Mouse (Mus musculus) MEL (cell line): ENCODE data around the gene Kif3a. TPM values are rescaled to one million over a fixed set of nuclear protein-coding genes. Genes with fewer than 3 reads are reported as not detected.

Source experiments
- DNase-seq: peaks from one replicate; pipeline ENCODE4 v3.0.0; 2011; ENCODE audit warnings: low read depth, low spot score
- H3K27ac ChIP-seq: 2 replicates; pipeline ENCODE4 v1.5.1; 2012; ENCODE audit warnings: low read depth, mild to moderate bottlenecking, control low read depth, low read length, moderate library complexity; ENCODE audit not compliant: control insufficient read depth
- H3K27me3 ChIP-seq, 2 experiments: fragments of 150-350 bp in 1 of 2; sonication (generic) in 1 of 2; 2 replicates each; pipeline ENCODE4 v1.6.1; 2012; ENCODE audit warnings: low read length in 2 of 2, mild to moderate bottlenecking in 2 of 2, improper control_type of control experiment in 1 of 2, moderate library complexity in 1 of 2; ENCODE audit not compliant: insufficient read depth in 2 of 2, control insufficient read depth in 1 of 2
- H3K36me3 ChIP-seq, 2 experiments: 2 replicates each; pipeline ENCODE4 v1.6.1; 2012 to 2014; ENCODE audit warnings: low read length in 2 of 2, improper control_type of control experiment in 1 of 2, inconsistent platforms in 1 of 2, mild to moderate bottlenecking in 1 of 2; ENCODE audit not compliant: insufficient read depth in 2 of 2, control insufficient read depth in 1 of 2
- H3K4me1 ChIP-seq, 2 experiments: fragments of 150-350 bp in 1 of 2; sonication (generic) in 1 of 2; 2 replicates each; pipeline ENCODE4 v1.6.1; 2012; ENCODE audit warnings: low read length in 2 of 2, improper control_type of control experiment in 1 of 2, mild to moderate bottlenecking in 1 of 2; ENCODE audit not compliant: insufficient read depth in 2 of 2, control insufficient read depth in 1 of 2
- H3K4me3 ChIP-seq, 2 experiments: fragments of 150-350 bp in 1 of 2; sonication (generic) in 1 of 2; 2 replicates each; pipeline ENCODE4 v1.5.1; 2012; ENCODE audit warnings: low read depth in 2 of 2, low read length in 2 of 2, mild to moderate bottlenecking in 2 of 2, moderate library complexity in 2 of 2, control low read depth in 1 of 2, improper control_type of control experiment in 1 of 2; ENCODE audit not compliant: control insufficient read depth in 1 of 2, insufficient read depth in 1 of 2
- H3K79me2 ChIP-seq: 2 replicates; pipeline ENCODE4 v1.6.1; 2012; ENCODE audit warnings: mild to moderate bottlenecking, low read length, moderate library complexity; ENCODE audit not compliant: control insufficient read depth, poor library complexity, insufficient read depth
- H3K9ac ChIP-seq: 2 replicates; pipeline ENCODE4 v1.6.1; 2012; ENCODE audit warnings: low read depth, mild to moderate bottlenecking, control low read depth, low read length, moderate library complexity; ENCODE audit not compliant: control insufficient read depth, poor library complexity, severe bottlenecking
- H3K9me3 ChIP-seq: fragments of 150-350 bp; sonication (generic); replicated peaks from 2 replicates; pipeline ENCODE4 v1.6.1; 2012; ENCODE audit warnings: mild to moderate bottlenecking, low read length, improper control_type of control experiment, moderate library complexity; ENCODE audit not compliant: insufficient read depth
- CHD2 ChIP-seq: IDR thresholded peaks from 2 replicates; pipeline ENCODE4 v1.6.1; 2011; ENCODE audit warnings: low read length, improper control_type of control experiment
- E2F4 ChIP-seq: IDR thresholded peaks from 2 replicates; pipeline ENCODE4 v1.6.1; 2011; ENCODE audit warnings: low read depth, low read length, improper control_type of control experiment, borderline replicate concordance
- ELF1 ChIP-seq: IDR thresholded peaks from 2 replicates; pipeline ENCODE4 v1.6.1; 2014; ENCODE audit warnings: low read depth, mild to moderate bottlenecking, inconsistent platforms, low read length, improper control_type of control experiment, moderate library complexity
- EP300 ChIP-seq, 2 experiments: IDR thresholded peaks; 2 replicates each; pipeline ENCODE4 v1.6.1; 2011; ENCODE audit warnings: improper control_type of control experiment in 2 of 2, low read length in 2 of 2, low read depth in 1 of 2, mild to moderate bottlenecking in 1 of 2
- HCFC1 ChIP-seq: IDR thresholded peaks from 2 replicates; pipeline ENCODE4 v1.6.1; 2012; ENCODE audit warnings: low read depth, mild to moderate bottlenecking, inconsistent platforms, low read length, improper control_type of control experiment, moderate library complexity
- KAT2A ChIP-seq: conservative IDR thresholded peaks from 2 replicates; pipeline ENCODE4 v1.6.1; 2012; ENCODE audit warnings: low read depth, low read length, improper control_type of control experiment, inconsistent platforms
- MAZ ChIP-seq: IDR thresholded peaks from 2 replicates; pipeline ENCODE4 v1.6.1; 2012; ENCODE audit warnings: low read depth, mild to moderate bottlenecking, inconsistent platforms, low read length, improper control_type of control experiment
- MYB ChIP-seq: IDR thresholded peaks from 2 replicates; pipeline ENCODE4 v1.6.1; 2011; ENCODE audit warnings: mild to moderate bottlenecking, low read depth, low read length, improper control_type of control experiment
- MYC ChIP-seq: IDR thresholded peaks from 2 replicates; pipeline ENCODE4 v1.6.1; 2011; ENCODE audit warnings: low read depth, mild to moderate bottlenecking, low read length, improper control_type of control experiment, moderate library complexity
- NELFE ChIP-seq: IDR thresholded peaks from 2 replicates; pipeline ENCODE4 v1.6.1; 2011; ENCODE audit warnings: low read depth, low read length, improper control_type of control experiment
- NRF1 ChIP-seq: IDR thresholded peaks from 2 replicates; pipeline ENCODE4 v1.6.1; 2014; ENCODE audit warnings: low read depth, mild to moderate bottlenecking, inconsistent platforms, low read length, improper control_type of control experiment, moderate library complexity; ENCODE audit not compliant: poor library complexity, insufficient read depth, severe bottlenecking
- POLR2A ChIP-seq, 2 experiments: IDR thresholded peaks; 2 replicates each; pipeline ENCODE4 v1.6.1; 2011 to 2012; ENCODE audit warnings: low read length in 2 of 2, mild to moderate bottlenecking in 2 of 2, control low read depth in 1 of 2, improper control_type of control experiment in 1 of 2, low read depth in 1 of 2, moderate library complexity in 1 of 2; ENCODE audit not compliant: control insufficient read depth in 1 of 2, insufficient read depth in 1 of 2, poor library complexity in 1 of 2
- RAD21 ChIP-seq: IDR thresholded peaks from 2 replicates; pipeline ENCODE4 v1.6.1; 2011; ENCODE audit warnings: mild to moderate bottlenecking, low read depth, low read length, improper control_type of control experiment
- SIN3A ChIP-seq: IDR thresholded peaks from 2 replicates; pipeline ENCODE4 v1.6.1; 2012; ENCODE audit warnings: low read length, improper control_type of control experiment, inconsistent platforms
- TAL1 ChIP-seq: IDR thresholded peaks from 2 replicates; pipeline ENCODE4 v1.6.1; 2012; ENCODE audit warnings: mild to moderate bottlenecking, inconsistent platforms, low read length, moderate library complexity, mixed read lengths
- TCF12 ChIP-seq: IDR thresholded peaks from 2 replicates; pipeline ENCODE4 v1.6.1; 2014; ENCODE audit warnings: low read depth, mild to moderate bottlenecking, inconsistent platforms, low read length, improper control_type of control experiment, moderate library complexity
- UBTF ChIP-seq: IDR thresholded peaks from 2 replicates; pipeline ENCODE4 v1.6.1; 2012; ENCODE audit warnings: low read depth, mild to moderate bottlenecking, inconsistent platforms, low read length, improper control_type of control experiment, moderate library complexity, borderline replicate concordance; ENCODE audit not compliant: insufficient read depth
- USF1 ChIP-seq: IDR thresholded peaks from 2 replicates; pipeline ENCODE4 v1.6.1; 2014; ENCODE audit warnings: low read depth, mild to moderate bottlenecking, inconsistent platforms, low read length, improper control_type of control experiment, moderate library complexity
- USF2 ChIP-seq, 2 experiments: IDR thresholded peaks; 2 replicates each; pipeline ENCODE4 v1.6.1; 2011 to 2012; ENCODE audit warnings: improper control_type of control experiment in 2 of 2, low read length in 2 of 2, borderline replicate concordance in 1 of 2, inconsistent platforms in 1 of 2, low read depth in 1 of 2, mild to moderate bottlenecking in 1 of 2; ENCODE audit not compliant: insufficient read depth in 1 of 2
- ZC3H11A ChIP-seq: IDR thresholded peaks from 2 replicates; pipeline ENCODE4 v1.6.1; 2012; ENCODE audit warnings: low read depth, mild to moderate bottlenecking, inconsistent platforms, low read length, improper control_type of control experiment
- ZMIZ1 ChIP-seq: IDR thresholded peaks from 2 replicates; pipeline ENCODE4 v1.6.1; 2012; ENCODE audit warnings: low read depth, mild to moderate bottlenecking, inconsistent platforms, low read length, improper control_type of control experiment, moderate library complexity
- polyA plus RNA-seq, 2 experiments: library from polyadenylated mRNA; stranded (reverse) in 1 of 2; unstranded in 1 of 2; fragments of >175 nt in 1 of 2; fragments of >200 nt in 1 of 2; gene quantifications; 2 replicates each; pipeline versions ENCODE4 v1.2.1 to v1.2.4; 2012; ENCODE audit warnings: low replicate concordance in 2 of 2, low read depth in 1 of 2; ENCODE audit not compliant: insufficient read length in 2 of 2, insufficient read depth in 1 of 2, missing spikeins in 1 of 2
- total RNA-seq: library from RNA; depleted of rRNA; stranded (reverse); fragments of 300-350 nt; gene quantifications from 2 replicates; pipeline ENCODE4 v1.2.3, GENCODE M21; 2012

Gene Kif3a
- total and polyA plus RNA-seq, 3 experiments = 13.6 to 88.3 (median 17.1) TPM

DNA sequence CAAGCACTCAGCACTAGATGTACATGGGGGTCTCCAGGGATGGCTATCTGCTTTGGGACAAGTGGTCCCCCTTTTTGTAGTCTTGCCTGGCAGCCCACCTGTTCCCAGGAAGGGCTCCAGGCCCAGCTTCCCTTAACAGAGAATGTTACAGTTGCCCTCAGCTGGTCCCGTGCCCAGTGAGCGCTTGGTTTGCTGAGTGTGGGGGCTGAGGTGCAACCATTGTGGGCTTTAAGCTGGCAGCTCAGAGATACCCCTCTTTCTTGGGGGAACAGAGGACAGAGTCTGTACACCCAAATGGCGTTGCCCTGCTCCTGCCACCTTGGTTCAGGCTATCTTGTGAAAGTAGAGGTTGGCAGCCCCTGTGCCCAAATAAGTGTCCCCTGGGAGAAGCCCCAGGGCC is 26.8 kb upstream of the Kif3a start:
- no peaks in the 10 kb centered on the region for H3K79me2 ChIP-seq
- H3K4me1 ChIP-seq = no peaks in the 10 kb centered on the region
- H3K9ac ChIP-seq = no peak overlapping the region
- H3K36me3 ChIP-seq = peaks cover 0 to 47% of the 10 kb centered on the region in 2 experiments; a peak in 2 of 4 replicates
- H3K27me3 ChIP-seq = no peaks in the 10 kb centered on the region
- TF ChIP-seq MYB = no peak
- TF ChIP-seq ELF1 = no peak
- TF ChIP-seq ZC3H11A = no peak
- no peak for TF ChIP-seq EP300 (IDR thresholded peaks at IDR 0.05; ENCODE audit: low read depth in 1 of 2, low read length in 2 of 2)
- no peak for TF ChIP-seq NELFE
- no peak for TF ChIP-seq MAZ
- TF ChIP-seq SIN3A = no peak
- TF ChIP-seq ZMIZ1 = no peak
- TF ChIP-seq CHD2 = no peak
- no peak for TF ChIP-seq NRF1
- no peak for TF ChIP-seq TAL1
- no peak for TF ChIP-seq MYC
- TF ChIP-seq TCF12 = no peak
- TF ChIP-seq E2F4 = no peak
- TF ChIP-seq UBTF = no peak
- TF ChIP-seq USF1 = no peak
- no peak for TF ChIP-seq RAD21
- H3K4me3 ChIP-seq = no peak overlapping the region
- no peak overlapping the region for H3K27ac ChIP-seq
- DNase-seq = no peak
- H3K9me3 ChIP-seq = no peaks in the 10 kb centered on the region

DNA sequence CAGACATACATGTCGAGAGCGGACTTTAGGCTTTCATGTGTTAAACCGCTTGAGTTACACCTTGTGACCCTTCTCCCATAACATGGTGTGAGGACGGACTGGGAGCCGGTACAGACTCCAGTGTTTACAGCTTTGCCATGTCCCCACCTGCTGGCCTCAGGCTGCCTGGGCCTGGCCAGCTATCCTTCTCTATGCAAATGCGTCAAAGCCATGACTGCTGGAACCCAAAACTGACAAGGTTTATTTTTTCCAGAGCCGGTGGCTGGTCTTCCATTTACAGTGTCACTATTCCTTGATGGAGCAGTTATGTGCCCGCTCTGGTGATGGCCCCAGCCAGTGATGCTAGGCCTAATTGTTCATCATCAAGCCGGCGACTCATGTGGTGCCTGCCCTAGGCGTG is 26.0 kb upstream of the Kif3a start:
- DNase-seq = no peak
- no peak overlapping the region for H3K27ac ChIP-seq
- no peaks in the 10 kb centered on the region for H3K79me2 ChIP-seq
- no peak for TF ChIP-seq MAZ
- TF ChIP-seq POLR2A (IDR thresholded peaks at IDR 0.05; ENCODE audit: control insufficient read depth in 1 of 2, insufficient read depth in 1 of 2, low read depth in 1 of 2, low read length in 2 of 2, poor library complexity in 1 of 2) = no peak
- TF ChIP-seq CHD2 = no peak
- TF ChIP-seq ZC3H11A = no peak
- no peak for TF ChIP-seq KAT2A
- no peak for TF ChIP-seq NRF1
- TF ChIP-seq USF2 (IDR thresholded peaks at IDR 0.05; ENCODE audit: borderline replicate concordance in 1 of 2, insufficient read depth in 1 of 2, low read depth in 1 of 2, low read length in 2 of 2) = no peak
- TF ChIP-seq TAL1 = no peak
- TF ChIP-seq UBTF = no peak
- no peak for TF ChIP-seq ZMIZ1
- TF ChIP-seq MYB = no peak
- no peak for TF ChIP-seq HCFC1
- H3K4me1 ChIP-seq = peaks cover 0 to 7% of the 10 kb centered on the region in 2 experiments; a peak in 3 of 4 replicates
- no peak overlapping the region for H3K4me3 ChIP-seq
- H3K9me3 ChIP-seq = no peaks in the 10 kb centered on the region
- no peak overlapping the region for H3K9ac ChIP-seq
- no peaks in the 10 kb centered on the region for H3K27me3 ChIP-seq
- peaks cover 5 to 43% of the 10 kb centered on the region in 2 experiments for H3K36me3 ChIP-seq
